Mouse (Mus musculus) embryonic facial prominence, embryonic 15.5 days (tissue): Measurements from ENCODE around the gene Smg9. TPM values are rescaled to one million over a fixed set of nuclear protein-coding genes. Genes with fewer than 3 reads are reported as not detected.

Experiments
- ATAC-seq: fragments of 200-750 bp; cut with Nextera tagmentation; 2 replicates; pipeline ENCODE4 v1.8.0; 2017; ENCODE audit warnings: low read depth, moderate TSS enrichment; ENCODE audit not compliant: insufficient number of reproducible peaks, low FRiP score, low TSS enrichment
- H3K27ac ChIP-seq: fragments of 300-500 bp; sonication (generic); replicated peaks from 2 replicates; pipeline ENCODE4 v1.5.1; 2015; ENCODE audit warnings: mild to moderate bottlenecking, inconsistent platforms
- H3K27me3 ChIP-seq: fragments of 300-500 bp; sonication (generic); 2 replicates; pipeline ENCODE4 v1.6.1; 2015; ENCODE audit warnings: inconsistent platforms
- H3K36me3 ChIP-seq: fragments of 300-500 bp; sonication (generic); 2 replicates; pipeline ENCODE4 v1.6.1; 2015; ENCODE audit warnings: mild to moderate bottlenecking, inconsistent platforms
- H3K4me1 ChIP-seq: fragments of 300-500 bp; sonication (generic); 2 replicates; pipeline ENCODE4 v1.6.1; 2015; ENCODE audit warnings: inconsistent platforms
- H3K4me2 ChIP-seq: fragments of 300-500 bp; sonication (generic); replicated peaks from 2 replicates; pipeline ENCODE4 v1.6.1; 2015; ENCODE audit warnings: mild to moderate bottlenecking, inconsistent platforms
- H3K4me3 ChIP-seq: fragments of 300-500 bp; sonication (generic); replicated peaks from 2 replicates; pipeline ENCODE4 v1.5.1; 2015; ENCODE audit warnings: mild to moderate bottlenecking, inconsistent platforms
- H3K9ac ChIP-seq: fragments of 300-500 bp; sonication (generic); 2 replicates; pipeline ENCODE4 v1.6.1; 2015; ENCODE audit warnings: inconsistent platforms
- H3K9me3 ChIP-seq: fragments of 300-500 bp; sonication (generic); replicated peaks from 2 replicates; pipeline ENCODE4 v1.6.1; 2016; ENCODE audit warnings: inconsistent platforms
- WGBS: fragments of 180-500 bp; shearing (Covaris S2); methylation state at CpG from one replicate; pipeline ENCODE4 v1.1.7; 2015; 5-methylcytosine and 5-hydroxymethylcytosine counted together
- polyA plus RNA-seq: library from polyadenylated mRNA; unstranded; fragments of >200 nt; fragmentation: Nextera tagmentation; extraction: Ambion mirVana; gene quantifications from 2 replicates; pipeline ENCODE4 v1.2.1, GENCODE M21; 2015

Gene Smg9
- polyA plus RNA-seq, 1 experiment from 2014 or later: 27.6 TPM

DNA sequence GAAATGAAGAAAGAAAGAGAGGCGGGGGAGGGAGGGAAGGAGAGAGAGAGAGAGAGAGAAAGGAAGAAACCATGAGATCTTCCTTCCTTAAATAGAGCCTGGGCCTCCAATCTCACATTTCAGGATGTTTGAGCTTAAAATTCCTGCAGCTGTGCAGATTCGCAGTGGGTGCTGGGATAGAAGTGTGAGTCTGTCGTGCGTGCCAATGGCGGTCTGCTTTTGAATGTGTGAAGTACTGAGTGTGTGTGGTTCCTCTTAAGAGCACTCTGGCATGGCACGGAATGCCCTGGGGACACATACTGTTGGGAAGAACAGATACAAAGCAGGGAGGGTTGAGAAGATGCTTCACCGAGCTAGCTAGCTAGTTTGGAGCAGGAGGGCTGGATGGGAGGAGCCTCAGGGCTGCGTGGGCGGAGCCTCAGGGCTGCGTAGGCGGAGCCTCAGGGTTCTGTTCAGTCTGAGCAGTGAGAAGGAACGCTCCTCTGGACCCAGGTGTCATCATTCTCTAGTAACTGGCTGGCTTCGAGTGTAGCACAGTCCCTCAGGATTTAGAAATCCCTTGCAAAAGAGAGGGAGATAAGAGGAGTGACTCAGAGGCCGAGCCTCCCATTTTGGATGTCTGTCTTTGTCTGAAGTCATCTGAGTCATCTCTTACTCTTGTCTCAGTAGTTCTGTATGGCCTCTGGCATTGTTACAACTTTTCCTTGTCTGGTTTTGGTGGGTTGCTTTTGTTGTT, 49.5 kb downstream of the Smg9 start:
- no peak overlapping the region for H3K4me2 ChIP-seq
- no peaks in the 10 kb centered on the region for H3K9me3 ChIP-seq
- ATAC-seq: no peak
- H3K27ac ChIP-seq: no peak overlapping the region; the same call in 1 of the 2 replicates
- no peaks in the 10 kb centered on the region for H3K36me3 ChIP-seq
- H3K27me3 ChIP-seq: no peaks in the 10 kb centered on the region
- no peak overlapping the region for H3K9ac ChIP-seq
- H3K4me3 ChIP-seq: no peak overlapping the region
- H3K4me1 ChIP-seq: peaks cover 18% of the 10 kb centered on the region
- 42% methylated on average over 14 of the region's 14 CpGs for WGBS

DNA sequence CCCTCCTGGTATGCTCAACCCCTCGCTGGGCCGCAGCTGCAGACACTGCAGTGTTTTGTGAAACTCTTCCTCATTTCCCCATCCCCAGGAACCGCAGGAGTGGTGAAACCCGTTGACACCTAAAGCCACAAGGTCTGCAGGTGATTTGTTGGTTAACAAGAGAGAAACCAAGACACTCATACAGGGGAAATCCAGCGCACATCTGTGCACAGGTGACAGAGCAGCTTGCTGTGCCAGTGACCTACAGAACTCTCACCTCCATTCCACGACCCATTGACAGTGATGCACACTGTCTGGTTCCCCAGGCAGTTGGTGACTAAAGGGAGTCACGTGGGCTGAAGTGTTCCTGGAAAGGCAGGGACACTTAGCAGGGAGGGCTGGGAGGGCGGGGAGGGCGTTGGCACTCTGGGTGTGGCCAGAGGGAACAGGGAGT, 51.2 kb downstream of the Smg9 start:
- Histone ChIP-seq H3K27me3 (no peaks in the 10 kb centered on the region), H3K27ac (no peak overlapping the region), H3K9me3 (no peaks in the 10 kb centered on the region), H3K9ac (no peak overlapping the region), H3K4me2 (no peak overlapping the region), H3K36me3 (no peaks in the 10 kb centered on the region), H3K4me3 (no peak overlapping the region), H3K4me1 (peaks cover 18% of the 10 kb centered on the region)
- no peak for ATAC-seq
- 63% methylated on average over 9 of the region's 9 CpGs for WGBS

DNA sequence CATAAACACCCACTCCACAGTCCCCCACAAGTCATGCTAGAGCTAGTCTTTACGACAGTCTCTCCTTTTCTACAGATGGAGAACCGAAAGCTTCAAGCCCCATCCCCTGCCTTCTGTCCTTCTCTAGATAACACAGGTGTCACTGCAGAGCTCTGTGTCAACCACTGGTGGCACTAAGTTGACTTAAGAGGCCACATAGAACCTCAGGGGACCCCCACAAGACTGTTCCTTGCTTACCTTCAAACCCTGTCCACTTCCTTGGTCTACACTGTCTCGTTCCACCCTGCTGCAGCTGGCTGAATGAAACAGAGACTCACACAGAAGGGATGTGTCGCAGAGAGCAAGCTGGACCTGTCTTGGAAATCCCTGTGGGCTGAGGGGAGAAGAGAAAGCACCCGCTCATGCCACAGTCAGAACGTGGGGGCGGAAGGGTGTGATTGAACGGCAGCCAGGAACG, 52.5 kb downstream of the Smg9 start, which contains the start of gene Irgc1:
Irgc1 (minus strand) TSS at position 443 of the 457 bp plus-strand sequence.
- no peak within 1 kb of the TSS for H3K27ac ChIP-seq
- no peak for ATAC-seq
- no peaks in the 10 kb centered on the region for H3K36me3 ChIP-seq
- H3K4me1 ChIP-seq: peaks cover 18% of the 10 kb centered on the region
- whole genome bisulfite sequencing: 64% methylated on average over 9 of the region's 9 CpGs
- no peak within 1 kb of the TSS for H3K4me3 ChIP-seq
- no peak within 1 kb of the TSS for H3K9ac ChIP-seq
- H3K4me2 ChIP-seq: no peak within 1 kb of the TSS
- H3K27me3 ChIP-seq: no peaks in the 10 kb centered on the region
- no peaks in the 10 kb centered on the region for H3K9me3 ChIP-seq

DNA sequence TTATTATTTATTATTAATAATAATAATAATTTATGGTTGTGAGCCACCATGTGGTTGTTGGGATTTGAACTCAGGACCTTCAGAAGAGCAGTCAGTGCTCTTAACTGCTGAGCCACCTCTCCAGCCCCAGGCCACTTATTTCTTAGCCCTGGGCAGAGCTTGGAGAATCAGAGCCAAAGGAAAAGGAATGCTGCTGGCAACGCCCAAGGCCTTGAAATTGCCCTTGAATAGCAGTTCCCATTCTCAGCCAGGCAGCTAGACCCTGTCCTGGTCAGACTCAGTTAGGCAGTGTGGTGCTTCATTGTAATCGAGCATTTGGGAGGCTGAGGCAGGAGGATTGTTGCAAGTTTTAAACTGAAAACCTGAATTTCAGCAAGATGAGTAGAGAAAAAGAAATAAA, 54.8 kb downstream of the Smg9 start:
- WGBS: 70% methylated on average over 2 of the region's 2 CpGs

DNA sequence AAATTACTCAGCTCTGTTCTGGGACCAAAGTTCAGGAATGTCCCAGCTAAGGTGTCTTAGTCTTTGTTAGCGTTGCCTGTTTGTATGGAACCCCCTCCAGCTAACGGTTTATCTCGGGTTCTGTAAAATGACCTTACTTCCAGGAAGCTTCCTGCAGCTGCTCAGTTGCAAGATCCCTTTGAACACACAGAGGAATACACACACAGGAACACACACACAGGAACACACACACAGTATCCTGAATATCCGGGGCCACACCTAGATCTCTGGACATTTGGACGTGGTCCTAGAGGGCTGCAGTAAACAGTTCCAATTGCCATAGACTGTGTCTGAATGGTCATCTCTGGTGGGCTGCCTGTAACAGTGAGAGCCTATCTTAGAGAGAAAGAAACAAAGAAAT, 56.3 kb downstream of the Smg9 start:
- no peak for ATAC-seq
- 0 out of 2 replicates have a peak, but pooled peaks cover 4% of the 10 kb centered on the region for H3K27me3 ChIP-seq
- H3K36me3 ChIP-seq: no peaks in the 10 kb centered on the region
- no peaks in the 10 kb centered on the region for H3K9me3 ChIP-seq
- no peak overlapping the region for H3K4me3 ChIP-seq
- no peak overlapping the region for H3K9ac ChIP-seq
- no peak overlapping the region for H3K4me2 ChIP-seq
- H3K27ac ChIP-seq: no peak overlapping the region
- peaks cover 6% of the 10 kb centered on the region; the same call in 1 of the 2 replicates for H3K4me1 ChIP-seq
- WGBS: 74% methylated on average over 5 of the region's 5 CpGs

More for the DNA sequence above, 54.8 kb downstream of the Smg9 start:
- ATAC-seq: no peak
- H3K4me2 ChIP-seq: no peak overlapping the region
- H3K9me3 ChIP-seq: no peaks in the 10 kb centered on the region
- peaks cover 7% of the 10 kb centered on the region; the same call in 1 of the 2 replicates for H3K4me1 ChIP-seq
- H3K27ac ChIP-seq: no peak overlapping the region
- no peak overlapping the region for H3K4me3 ChIP-seq
- no peaks in the 10 kb centered on the region for H3K36me3 ChIP-seq
- H3K27me3 ChIP-seq: no peaks in the 10 kb centered on the region
- no peak overlapping the region for H3K9ac ChIP-seq

DNA sequence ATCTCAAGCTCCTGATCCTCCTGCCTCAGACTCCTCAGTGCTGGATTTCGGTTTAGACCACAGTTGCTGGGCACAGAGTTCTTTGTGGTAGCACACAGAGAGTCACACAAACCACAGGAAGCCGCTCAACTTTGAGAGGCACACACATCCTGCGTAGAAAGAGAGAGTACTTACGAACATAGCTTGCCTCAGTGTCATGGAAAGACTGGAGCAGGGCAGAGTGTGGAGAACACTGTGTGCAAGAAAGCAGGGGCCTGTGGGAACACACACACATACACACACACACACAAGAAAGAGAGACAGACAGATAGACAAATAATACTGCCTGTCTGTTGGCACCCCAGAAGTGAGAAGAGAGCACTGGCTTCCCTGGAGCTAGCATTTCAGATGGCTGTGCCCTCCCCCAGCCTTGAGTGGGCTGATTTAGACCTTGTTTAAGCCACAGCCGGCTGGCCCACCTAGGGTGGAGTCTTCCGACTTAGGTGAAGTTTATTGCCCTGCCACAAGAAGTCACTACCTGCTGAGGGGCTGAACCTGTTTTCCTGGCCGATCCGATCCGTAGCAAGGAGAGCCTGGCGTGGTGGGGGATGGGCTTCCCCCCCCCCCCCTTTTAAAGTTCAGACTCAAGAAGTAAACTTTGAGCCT, 58.4 kb downstream of the Smg9 start:
- Histone ChIP-seq H3K27ac (no peak overlapping the region; the same call in 1 of the 2 replicates), H3K27me3 (0 out of 2 replicates have a peak, but pooled peaks cover 4% of the 10 kb centered on the region), H3K9ac (no peak overlapping the region), H3K4me1 (peaks cover 18% of the 10 kb centered on the region), H3K9me3 (no peaks in the 10 kb centered on the region), H3K4me2 (no peak overlapping the region), H3K4me3 (no peak overlapping the region), H3K36me3 (no peaks in the 10 kb centered on the region)
- no peak for ATAC-seq
- WGBS: 59% methylated on average over 10 of the region's 10 CpGs

DNA sequence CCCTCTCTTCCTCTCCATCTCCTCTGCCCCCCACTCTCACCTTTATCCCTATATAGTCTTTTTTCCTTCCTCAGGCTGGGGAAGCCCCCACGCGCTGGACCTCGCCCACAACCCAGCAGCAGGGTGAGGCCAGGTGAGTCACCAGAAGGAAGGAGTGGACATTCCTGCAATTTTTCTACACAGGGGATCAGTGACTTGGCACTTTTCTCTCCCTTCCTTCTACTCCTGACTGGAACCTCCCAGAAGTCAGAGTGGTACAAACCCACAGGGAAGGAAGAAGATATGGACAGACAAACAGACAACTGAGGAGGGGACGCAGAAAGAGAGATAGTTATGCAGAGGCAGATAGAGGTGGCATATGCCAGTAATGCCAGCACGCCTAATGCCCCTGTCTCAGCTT, 60.0 kb downstream of the Smg9 start:
- H3K9ac ChIP-seq: no peak overlapping the region
- no peak overlapping the region for H3K4me3 ChIP-seq
- H3K9me3 ChIP-seq: no peaks in the 10 kb centered on the region
- 0 out of 2 replicates have a peak, but pooled peaks cover 4% of the 10 kb centered on the region for H3K27me3 ChIP-seq
- no peaks in the 10 kb centered on the region for H3K36me3 ChIP-seq
- ATAC-seq: no peak
- H3K4me2 ChIP-seq: no peak overlapping the region
- H3K27ac ChIP-seq: no peak overlapping the region
- 71% methylated on average over 5 of the region's 5 CpGs for WGBS
- peaks cover 23% of the 10 kb centered on the region for H3K4me1 ChIP-seq

DNA sequence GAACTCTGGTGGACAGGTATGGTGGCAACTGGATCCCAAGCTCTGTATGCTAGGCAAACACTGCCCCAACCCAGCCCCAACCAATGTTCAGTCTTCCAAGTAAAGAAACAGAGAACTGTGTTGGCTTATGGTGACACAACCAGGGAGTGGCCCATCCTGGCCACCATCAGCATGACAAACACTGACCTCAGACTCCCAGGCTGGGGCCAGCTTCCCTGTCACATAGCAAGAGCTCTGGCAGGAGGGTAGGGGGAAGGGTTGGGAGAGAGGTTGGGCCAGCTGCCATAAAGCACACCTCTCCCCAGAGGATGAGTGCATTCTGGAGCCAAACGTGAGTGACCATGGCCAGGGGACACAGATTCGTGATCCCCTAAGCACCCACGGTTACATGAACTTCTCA, 60.4 kb downstream of the Smg9 start:
- 64% methylated on average over 3 of the region's 3 CpGs for WGBS
- no peak for ATAC-seq

DNA sequence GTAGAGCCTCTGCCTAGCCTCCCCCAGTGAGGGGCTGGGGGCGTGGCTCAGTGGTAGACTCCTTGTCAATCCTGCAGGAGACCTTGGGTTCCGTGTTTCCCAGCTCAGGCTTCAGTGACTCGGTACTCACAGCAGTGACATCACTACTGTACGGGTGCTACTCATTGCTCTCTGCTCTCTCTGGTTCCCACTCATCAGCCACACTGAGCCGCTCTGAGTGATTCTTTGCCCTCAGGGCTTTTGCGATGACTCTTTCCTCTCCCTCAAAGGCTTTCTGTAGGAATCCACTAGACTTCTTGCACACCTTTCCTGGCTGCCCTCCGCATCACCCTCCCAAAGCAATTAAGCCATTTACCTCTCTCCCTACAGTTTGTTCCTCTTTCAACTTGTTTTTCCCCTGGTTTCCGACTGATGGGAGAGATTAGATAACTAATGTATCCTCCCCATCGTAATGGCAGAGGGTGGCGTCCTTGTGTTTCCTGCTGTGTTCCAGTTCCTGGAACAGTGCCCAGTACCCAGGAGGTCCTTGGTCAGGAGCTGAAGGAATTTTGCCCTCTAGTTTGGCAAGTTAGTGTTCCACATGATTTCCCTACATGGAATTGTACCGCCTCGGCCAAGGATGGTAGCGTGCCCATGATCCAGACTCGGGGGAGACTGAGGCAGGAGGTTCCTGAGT, 62.1 kb downstream of the Smg9 start:
- Histone ChIP-seq H3K4me3 (no peak overlapping the region), H3K9ac (no peak overlapping the region), H3K4me1 (peaks cover 23% of the 10 kb centered on the region), H3K27me3 (0 out of 2 replicates have a peak, but pooled peaks cover 4% of the 10 kb centered on the region), H3K27ac (no peak overlapping the region), H3K36me3 (no peaks in the 10 kb centered on the region), H3K4me2 (no peak overlapping the region), H3K9me3 (no peaks in the 10 kb centered on the region)
- ATAC-seq: no peak
- 54% methylated on average over 14 of the region's 14 CpGs for WGBS

More for the DNA sequence above, 60.4 kb downstream of the Smg9 start:
- 0 out of 2 replicates have a peak, but pooled peaks cover 4% of the 10 kb centered on the region for H3K27me3 ChIP-seq
- H3K4me2 ChIP-seq: no peak overlapping the region
- no peak overlapping the region for H3K9ac ChIP-seq
- no peak overlapping the region for H3K27ac ChIP-seq
- H3K9me3 ChIP-seq: no peaks in the 10 kb centered on the region
- no peak overlapping the region for H3K4me3 ChIP-seq
- H3K4me1 ChIP-seq: peaks cover 23% of the 10 kb centered on the region
- no peaks in the 10 kb centered on the region for H3K36me3 ChIP-seq

DNA sequence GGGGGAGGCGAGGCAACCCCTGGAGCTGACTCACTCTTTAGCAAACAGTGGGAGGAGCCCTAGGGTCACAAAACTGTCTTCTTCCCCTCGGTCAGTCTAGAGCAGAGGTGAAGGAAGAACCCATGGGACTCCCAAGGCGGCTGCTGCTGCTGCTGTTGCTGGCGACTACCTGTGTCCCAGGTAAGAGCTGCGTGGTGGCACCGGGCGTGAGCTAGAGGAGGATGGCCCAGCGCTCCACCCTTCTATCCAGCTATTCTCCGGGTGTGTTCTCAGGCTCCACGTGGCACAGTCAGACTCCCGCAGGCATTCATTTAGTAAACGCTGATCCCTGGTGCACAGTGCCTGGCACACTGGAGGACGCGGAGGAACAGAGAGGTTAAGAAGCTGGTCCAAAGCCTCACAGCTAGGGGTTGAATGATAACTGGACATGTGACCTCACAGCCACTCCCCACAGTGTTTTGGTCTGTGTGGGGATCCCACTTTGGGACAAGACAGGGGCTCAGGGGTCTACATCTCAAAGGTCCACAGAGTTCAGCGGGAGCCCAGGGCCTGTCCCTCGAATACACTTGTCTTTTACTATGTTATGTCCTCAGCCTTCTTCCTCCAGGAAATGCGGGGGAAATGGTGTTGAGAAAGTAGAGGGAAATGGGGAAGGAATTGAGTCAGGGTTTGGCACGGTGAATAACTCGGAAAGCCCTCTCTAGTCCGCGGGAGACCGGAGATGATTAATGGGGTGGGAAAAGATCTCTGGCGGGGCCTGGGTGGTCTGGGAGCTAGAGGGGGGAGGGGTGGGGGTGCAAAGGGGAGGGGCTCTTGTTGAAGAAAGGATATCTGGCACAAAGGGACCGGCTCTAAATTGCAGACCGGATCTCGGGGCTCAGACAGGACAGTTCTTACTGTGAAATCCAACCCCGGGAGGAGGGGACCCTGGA, 63.2 kb downstream of the Smg9 start, which contains the start of gene Plaur:
Plaur (plus strand) TSS at position 97 of the 932 bp plus-strand sequence.
- ATAC-seq: peak; percentile 48
- Histone ChIP-seq H3K9ac (no peak within 1 kb of the TSS), H3K4me1 (peaks cover 23% of the 10 kb centered on the region), H3K27me3 (0 out of 2 replicates have a peak, but pooled peaks cover 4% of the 10 kb centered on the region), H3K27ac (0 out of 2 replicates have a peak within 1 kb of the TSS, but pooled peaks have one; percentile 1), H3K4me3 (peak within 1 kb of the TSS; percentile 34), H3K9me3 (no peaks in the 10 kb centered on the region), H3K36me3 (no peaks in the 10 kb centered on the region), H3K4me2 (peak within 1 kb of the TSS; percentile 49)
- WGBS: 6% methylated on average over 27 of the region's 27 CpGs
